Mouse (Mus musculus) heart, adult 18-20 months (tissue): ENCODE results near the gene Ephb1. TPM values are rescaled to one million over a fixed set of nuclear protein-coding genes. Genes with fewer than 3 reads are reported as not detected.

ENCODE experiments used
- DNase-seq, 2 experiments: peaks; one replicate each; pipeline ENCODE4 v3.0.0; 2021 to 2022; ENCODE audit warnings: mixed read lengths in 1 of 2
- total RNA-seq, 2 experiments: library from RNA; stranded (reverse); gene quantifications; 2 replicates each; pipeline ENCODE4 v1.2.3; 2021

The Ephb1 gene
- total RNA-seq, 2 experiments from 2014 or later, result 20.6 to 22.5 TPM

DNA sequence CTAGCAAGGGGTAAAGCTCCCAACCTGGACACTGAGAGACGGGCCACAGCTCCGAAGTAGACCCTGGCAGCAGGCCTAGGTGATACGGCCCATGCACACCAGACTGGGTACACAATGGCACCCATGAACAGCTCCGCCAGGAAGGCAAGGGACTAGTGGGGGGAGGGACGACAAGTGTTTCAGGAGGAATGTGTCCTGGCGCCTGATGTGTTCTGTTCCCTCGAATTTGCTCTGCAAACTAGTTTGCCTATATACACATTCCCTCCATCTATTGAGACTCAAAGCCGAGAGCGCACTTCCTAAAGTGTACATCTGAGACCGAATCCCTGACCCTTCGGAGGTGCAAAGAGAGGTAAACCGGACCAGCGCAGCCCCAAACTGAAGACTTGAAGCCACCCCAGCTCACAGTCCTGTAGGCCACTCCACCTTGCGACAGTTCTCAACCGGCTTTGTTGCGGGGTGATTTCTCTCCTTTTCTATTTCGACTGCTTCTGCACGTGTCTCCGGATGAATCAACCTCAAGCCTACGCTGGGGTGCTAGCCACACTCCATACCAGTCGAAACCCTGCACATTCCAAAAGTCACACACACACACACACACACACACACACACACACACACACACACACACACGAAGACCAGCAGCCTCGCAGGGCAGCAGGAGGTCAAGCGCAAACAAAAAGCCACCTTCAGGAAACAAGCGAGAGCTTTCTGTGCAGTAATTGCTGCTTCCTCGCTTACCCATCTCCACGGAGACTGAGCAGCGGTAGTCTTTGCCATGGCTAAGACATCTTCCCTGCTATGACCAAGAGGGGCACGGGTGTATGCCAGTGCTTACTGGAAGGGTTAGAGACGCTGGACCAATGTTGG is 2.1 kb downstream of the Ephb1 start:
- peak in 1 of 2 experiments; percentile 10 for DNase-seq

GRCm38 (mm10) chr9:102351721-102352120 is 2.8 kb downstream of the Ephb1 start:
- DNase-seq, result no peak

- DNase-seq, result no peak
These were observed 3.3 kb downstream of the Ephb1 start for GRCm38 (mm10) chr9:102351221-102351620.

GRCm38 (mm10) chr9:102350696-102351095 is 3.8 kb downstream of the Ephb1 start:
- DNase-seq, result no peak

DNA sequence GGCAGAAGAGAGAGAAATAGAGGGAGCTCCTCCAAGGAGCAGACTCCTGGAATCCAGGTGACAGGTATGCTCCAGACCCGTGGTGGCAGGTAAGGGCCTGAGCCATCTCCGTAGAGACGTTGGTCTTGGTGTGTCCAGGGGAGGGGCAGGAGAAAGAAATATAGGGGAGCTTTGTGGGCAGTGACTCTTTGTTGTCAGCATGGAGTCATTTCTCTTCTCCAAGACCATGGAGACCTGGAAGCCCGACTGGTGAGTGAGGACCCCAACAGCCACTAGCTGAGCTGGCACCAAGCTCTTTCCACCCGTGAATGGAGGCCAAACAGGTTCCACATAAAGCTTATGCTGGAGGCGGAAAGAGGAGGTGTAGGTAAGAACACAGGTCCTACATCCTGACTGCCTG is 4.4 kb downstream of the Ephb1 start:
- DNase-seq, result no peak

GRCm38 (mm10) chr9:102346801-102347200 is 7.7 kb downstream of the Ephb1 start:
- DNase-seq, result no peak

DNA sequence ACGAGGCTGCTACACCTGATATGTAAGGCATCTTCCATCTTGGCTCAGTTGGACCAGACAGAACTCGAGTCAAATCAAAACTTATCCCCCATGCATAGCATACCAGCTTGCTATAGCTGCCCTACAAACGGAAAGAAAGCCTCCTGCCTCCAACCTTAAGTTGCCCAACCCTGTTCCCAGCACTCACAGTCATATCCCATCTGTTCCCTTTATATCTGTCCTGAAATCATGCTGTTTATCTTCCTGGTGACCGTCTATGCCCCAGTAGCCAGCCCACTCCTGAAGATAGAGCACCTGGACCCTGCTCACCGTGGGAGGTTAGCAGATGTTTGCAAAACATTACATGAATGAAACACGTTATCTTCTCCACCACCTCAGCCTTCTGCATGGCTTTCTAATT is 9.0 kb downstream of the Ephb1 start:
- DNase-seq, result no peak

GRCm38 (mm10) chr9:102345047-102345446 is 9.4 kb downstream of the Ephb1 start:
- DNase-seq, result no peak

DNA sequence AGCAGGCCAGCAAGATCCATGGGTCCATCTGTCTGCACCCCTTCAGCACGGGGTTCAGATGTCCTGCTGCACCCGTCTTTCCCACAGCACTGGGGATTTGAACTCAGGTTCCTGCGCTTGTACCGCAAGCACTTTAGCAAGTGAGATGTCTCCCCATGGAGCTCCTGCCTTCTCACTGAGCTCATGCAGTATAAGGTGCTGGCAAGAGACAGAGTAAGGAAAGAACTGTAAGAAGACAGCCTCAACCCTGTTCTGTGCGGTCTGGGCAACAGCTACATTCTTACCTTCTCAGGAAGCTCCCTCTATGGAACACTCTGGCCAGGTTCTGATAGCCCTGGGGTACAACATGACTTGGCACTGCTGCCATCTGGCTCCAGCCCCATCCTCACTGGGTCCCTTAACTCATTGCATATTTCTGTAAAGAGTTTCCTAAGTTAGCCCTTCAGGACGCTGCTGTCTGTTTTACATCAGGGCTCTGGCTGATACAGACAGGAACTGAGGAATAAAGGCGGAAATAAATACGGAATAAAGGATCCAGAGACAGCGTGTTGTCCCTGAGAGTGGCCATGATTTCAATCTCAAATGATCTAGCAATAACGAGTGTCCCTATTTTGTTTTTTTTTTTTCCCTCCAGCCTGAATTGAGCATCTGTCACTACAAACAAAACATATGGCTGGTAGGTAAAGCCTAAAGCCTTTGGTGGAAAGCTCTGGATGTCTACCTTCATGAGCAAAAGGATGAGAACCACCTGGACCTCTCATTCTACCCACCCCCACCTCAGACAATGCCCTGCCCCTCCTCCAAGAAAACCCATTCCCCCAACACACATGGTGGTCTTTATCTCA is 10.2 kb downstream of the Ephb1 start:
- DNase-seq, result peak in 1 of 2 experiments; percentile 26

DNA sequence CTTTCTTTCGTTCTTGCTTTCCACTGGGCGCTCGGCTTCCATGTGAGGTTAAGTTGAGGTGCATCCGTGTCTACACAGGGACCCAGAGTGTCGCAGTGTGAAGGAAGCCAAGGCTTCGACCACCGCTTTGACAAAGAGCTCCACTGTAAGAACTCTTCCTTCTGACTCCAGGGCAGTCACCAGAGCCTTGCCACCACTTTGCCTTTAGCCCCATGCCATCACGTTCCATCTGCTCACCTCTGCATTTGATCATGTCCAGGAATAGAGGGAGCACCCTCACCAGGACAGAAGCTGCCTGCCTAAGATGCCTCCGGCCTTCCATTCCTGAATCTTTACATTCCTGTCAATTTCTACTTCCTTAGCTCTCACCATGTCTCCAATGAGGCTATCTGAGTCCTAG is 11.4 kb downstream of the Ephb1 start:
- no peak for DNase-seq

GRCm38 (mm10) chr9:102342026-102342425 is 12.5 kb downstream of the Ephb1 start:
- DNase-seq, result no peak

DNA sequence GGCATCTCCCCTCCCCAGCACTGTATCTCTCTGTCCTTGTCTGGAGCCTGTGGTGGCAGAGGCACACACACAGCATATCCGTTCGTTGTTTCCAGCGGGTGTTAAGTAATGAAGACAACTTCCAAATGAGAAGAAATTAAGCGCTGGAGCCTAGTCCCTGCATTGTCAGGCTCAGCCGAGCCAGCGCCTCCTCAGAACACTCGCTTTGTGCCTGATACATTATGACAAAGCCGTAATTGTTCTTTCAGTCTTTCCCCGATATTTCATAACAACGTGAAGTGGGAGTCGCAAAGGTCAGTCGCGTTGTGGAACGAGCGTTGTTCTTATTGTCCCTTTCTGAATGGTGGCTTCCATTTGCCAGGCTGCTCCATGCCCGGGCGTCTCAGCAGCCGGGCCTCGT is 13.7 kb downstream of the Ephb1 start:
- no peak for DNase-seq

DNA sequence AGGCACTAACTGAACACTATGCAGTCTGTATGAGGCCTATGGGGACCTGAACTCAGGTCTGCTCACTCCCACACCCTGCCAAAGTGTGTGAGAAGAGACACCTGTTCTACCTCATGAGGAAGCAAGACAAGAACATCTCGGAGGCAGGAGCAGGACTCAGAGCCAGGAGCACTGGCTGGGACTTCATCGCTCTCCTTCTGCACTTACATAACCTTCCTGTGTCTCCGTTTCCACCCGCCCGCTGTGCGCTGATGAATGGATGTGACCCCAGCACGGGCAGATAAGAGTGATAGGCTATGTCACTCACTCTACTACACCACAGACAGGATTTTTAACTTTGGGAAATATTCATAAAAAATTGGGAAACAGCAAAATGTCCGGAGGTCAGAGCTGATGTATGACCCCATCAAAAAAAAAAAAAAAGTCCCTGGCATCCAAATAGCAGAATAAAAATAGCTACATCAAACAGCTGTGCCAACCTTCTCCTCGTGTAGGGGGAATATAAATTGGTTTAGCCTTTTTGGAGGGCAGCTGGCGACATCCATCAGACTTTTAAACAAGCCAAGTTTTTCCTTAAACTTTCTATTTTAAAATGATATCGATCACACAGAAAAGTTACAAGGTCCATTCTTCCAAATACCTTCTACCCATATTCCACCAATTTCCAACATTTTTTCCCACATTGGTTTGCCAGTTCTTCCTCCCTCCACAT is 18.8 kb downstream of the Ephb1 start:
- peak; percentile 35 to 46 for DNase-seq

DNA sequence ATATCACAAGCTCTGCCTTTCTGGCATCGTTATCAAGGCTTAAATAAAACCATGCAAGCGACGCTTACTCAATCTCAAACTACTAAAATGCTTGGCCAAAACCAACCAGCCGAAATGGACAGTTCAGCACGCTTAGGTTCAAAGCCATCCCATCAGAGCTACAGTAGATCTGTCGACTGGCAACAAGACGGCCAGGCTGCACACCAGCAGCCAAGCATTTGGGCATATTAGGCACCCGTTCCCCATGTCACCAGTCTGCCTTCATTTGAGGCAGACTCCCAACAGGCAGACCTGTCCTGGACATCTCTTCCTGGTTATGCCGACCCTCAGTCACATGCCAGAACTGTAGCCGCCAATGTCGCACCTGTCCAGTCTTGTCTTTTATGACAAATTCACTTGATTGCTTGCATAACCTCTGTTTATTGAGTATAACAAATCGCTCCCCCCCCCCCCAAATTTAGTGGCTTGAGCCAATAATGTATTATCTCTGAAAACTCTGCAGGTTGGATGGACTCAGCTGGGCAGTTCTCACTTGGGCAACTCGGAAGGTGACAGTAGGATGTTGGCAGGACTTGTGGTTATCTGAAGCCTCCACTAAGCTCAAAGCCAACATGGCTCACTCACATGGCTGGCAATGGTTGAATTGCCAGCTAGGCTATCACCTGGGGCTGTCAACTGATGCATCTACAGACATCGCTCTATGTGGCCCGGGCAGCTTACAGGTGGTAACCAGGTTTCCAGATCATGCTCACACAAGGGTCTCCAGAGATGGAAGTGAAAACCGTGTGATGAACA is 24.0 kb downstream of the Ephb1 start:
- no peak for DNase-seq

DNA sequence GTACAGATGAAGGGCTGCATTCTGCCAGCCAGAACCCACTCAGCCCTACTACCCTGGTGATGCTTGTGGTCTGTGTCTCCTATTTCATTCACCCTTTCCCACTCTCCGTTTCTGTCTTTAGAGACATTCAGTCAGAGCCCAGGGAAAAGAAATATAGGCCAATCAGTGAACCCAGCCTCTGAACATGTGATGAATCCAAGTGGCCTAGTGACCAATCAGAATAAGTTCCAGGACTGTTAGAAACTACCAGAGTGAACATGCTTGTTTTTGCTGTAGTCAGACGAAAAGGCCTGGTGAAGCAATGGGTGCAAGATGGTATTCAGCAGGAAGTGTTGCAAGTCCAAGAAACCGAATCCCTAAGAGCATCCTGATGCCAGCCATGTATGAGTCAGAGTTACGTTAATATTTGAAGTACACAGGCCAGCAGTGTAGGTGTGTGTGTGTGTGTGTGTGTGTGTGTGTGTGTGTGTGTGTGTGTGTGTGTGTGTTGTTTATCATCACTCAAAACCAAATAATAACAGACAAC is 26.8 kb downstream of the Ephb1 start:
- DNase-seq, result no peak

- no peak for DNase-seq
These were observed 39.1 kb downstream of the Ephb1 start for GRCm38 (mm10) chr9:102315436-102315835.

- DNase-seq, result no peak
These were observed 39.7 kb downstream of the Ephb1 start for GRCm38 (mm10) chr9:102314795-102315194.

- peak in 1 of 2 experiments; percentile 14 for DNase-seq
These were observed 44.1 kb downstream of the Ephb1 start for GRCm38 (mm10) chr9:102310431-102310830.

DNA sequence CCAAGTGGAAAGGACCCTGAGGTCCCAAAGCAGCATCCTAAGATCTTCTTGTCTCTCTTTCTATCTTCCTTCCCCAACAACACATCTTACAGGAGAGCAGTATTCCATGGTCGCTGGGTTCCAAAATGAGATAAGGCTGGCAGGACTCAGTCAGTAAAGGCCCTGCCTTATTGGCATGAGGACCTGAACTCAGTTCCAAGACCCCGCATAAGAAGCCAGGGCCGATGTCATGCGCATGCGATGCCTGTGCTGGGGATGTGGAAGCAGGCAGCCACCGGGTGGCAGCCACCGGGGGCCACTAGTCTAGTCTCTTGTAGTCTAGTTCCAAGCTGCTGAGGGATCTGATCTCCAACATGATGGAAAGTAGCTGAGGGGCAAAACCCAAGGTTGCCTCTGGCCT is 45.2 kb downstream of the Ephb1 start:
- no peak for DNase-seq

DNA sequence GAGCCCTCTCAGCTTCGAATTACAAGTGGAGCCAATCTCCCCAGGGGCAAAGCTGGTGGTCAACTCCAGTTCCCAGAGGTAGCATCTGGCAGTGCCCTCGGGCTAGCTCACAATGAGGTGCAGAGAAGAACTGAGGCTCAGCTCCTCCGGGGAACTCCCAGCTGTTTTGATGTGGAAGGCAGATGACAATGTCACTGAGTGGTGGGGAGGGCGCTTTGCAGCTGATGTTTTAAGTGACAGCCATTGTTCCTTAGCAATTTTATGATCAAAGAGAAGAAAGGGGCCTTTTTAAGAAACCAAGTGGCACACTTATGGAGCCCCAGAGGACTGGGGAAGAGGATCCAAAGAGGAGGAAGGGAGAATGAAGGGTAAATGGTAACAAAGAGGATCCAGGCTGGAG is 46.8 kb downstream of the Ephb1 start:
- DNase-seq, result peak in 1 of 2 experiments; percentile 16

DNA sequence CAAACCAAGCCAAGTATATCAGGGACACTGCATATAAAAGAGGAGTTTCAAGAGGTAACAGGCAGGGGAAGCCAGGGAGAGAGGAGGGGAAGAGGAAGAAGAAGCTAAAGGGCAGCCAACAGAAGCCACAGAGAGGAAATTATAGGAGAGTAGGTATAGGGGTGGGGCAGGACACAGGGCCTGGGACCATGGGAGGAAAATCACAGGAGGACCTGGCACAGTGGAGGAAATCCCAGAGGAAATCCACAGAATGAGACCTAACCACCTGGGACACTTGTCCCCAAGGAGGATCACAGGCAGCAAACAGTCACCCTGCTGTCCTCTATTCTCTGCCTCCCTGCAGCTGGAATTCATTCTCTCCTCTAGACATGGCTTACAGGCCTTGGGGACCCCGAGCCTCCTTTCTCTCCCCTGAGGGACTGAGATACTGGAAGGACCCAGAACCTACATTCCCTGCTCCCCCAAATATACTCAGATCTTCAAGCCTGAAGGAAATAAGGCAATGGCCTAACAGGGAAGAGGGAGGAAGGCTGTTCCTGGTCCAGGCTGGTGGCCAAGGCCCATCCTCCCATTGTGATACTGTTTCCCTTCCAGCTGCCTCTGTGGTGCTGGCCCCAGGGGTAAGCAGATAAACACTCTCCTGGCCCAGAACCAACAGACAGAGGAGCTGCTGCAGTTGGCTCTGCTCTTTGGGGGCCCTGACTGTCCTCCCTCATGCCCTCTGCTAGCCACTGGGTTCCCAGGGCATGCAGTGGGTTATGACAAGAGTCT is 47.7 kb downstream of the Ephb1 start:
- DNase-seq, result peak; percentile 75 to 90
